Mouse (Mus musculus) stomach, postnatal 0 days (tissue): ENCODE data around the gene Tdrd9.

Experiments
- CTCF ChIP-seq: IDR thresholded peaks from 2 replicates; pipeline ENCODE4 v1.5.1; 2016; ENCODE audit warnings: antibody characterized with exemption, low read depth, mild to moderate bottlenecking, moderate library complexity
- EP300 ChIP-seq: optimal IDR thresholded peaks from 2 replicates; pipeline ENCODE3; 2016; ENCODE audit warnings: antibody characterized with exemption

GRCm38 (mm10) chr12:111981831-111982230 is 10.5 kb downstream of the Tdrd9 start:
- TF ChIP-seq EP300 (no peak), CTCF (no peak)
